In genomic region chr12:76042301-76042700, GRCm38 (mm10) we compare ENCODE assay signal across 22 mouse cellular contexts.
"Had no signal": no experiment of that assay in that cellular context is flagged by ENCODE, and none has a peak within 500 bp of the region (broad histone marks: within the 10 kb centered on the region; RNA-seq: fewer than 3 reads in every experiment).

No protein-coding gene starts in this region.

- H3K4me2 ChIP-seq: kidney, embryonic 15.5 days; limb, embryonic 12.5 days; limb, embryonic 15.5 days; liver, embryonic 11.5 days; lung, embryonic 14.5 days; midbrain, embryonic 12.5 days; midbrain, embryonic 15.5 days; neural tube, embryonic 13.5 days had no signal

- H3K9ac ChIP-seq: kidney, embryonic 15.5 days; limb, embryonic 12.5 days; limb, embryonic 15.5 days; liver, embryonic 14.5 days; liver, postnatal 0 days; lung, embryonic 14.5 days; midbrain, embryonic 12.5 days; midbrain, embryonic 15.5 days; neural tube, embryonic 13.5 days had no signal

- H3K4me1 ChIP-seq: kidney, embryonic 15.5 days; limb, embryonic 12.5 days; limb, embryonic 15.5 days; midbrain, embryonic 12.5 days; midbrain, embryonic 15.5 days; neural tube, embryonic 13.5 days had no signal

- ATAC-seq: liver, postnatal 0 days; lung, postnatal 0 days; midbrain, embryonic 15.5 days had no signal

- DNase-seq: kidney, adult 11 months; kidney, adult 8-10 months; kidney, postnatal 10 days; kidney, postnatal 36 days; left cerebral cortex, postnatal 4 days; liver, postnatal 0 days; lung, embryonic 14.5 days; right cerebral cortex, adult 18-20 months; right cerebral cortex, postnatal 14 days; right cerebral cortex, postnatal 4 days; thymus, postnatal 25 days had no signal

- H3K9me3 ChIP-seq: kidney, embryonic 15.5 days; limb, embryonic 12.5 days; limb, embryonic 15.5 days; midbrain, embryonic 12.5 days; midbrain, embryonic 15.5 days; neural tube, embryonic 13.5 days had no signal

- H3K27ac ChIP-seq: kidney, embryonic 15.5 days; limb, embryonic 12.5 days; limb, embryonic 15.5 days; liver, embryonic 14.5 days; macrophage; midbrain, embryonic 12.5 days; midbrain, embryonic 15.5 days; neural tube, embryonic 13.5 days; stomach, postnatal 0 days had no signal

- H3K4me3 ChIP-seq: kidney, embryonic 15.5 days; limb, embryonic 12.5 days; limb, embryonic 15.5 days; midbrain, embryonic 12.5 days; midbrain, embryonic 15.5 days; neural tube, embryonic 13.5 days had no signal

- H3K27me3 ChIP-seq: kidney, embryonic 15.5 days; limb, embryonic 12.5 days; limb, embryonic 15.5 days; midbrain, embryonic 12.5 days; midbrain, embryonic 15.5 days; neural tube, embryonic 13.5 days had no signal
